Mouse (Mus musculus) B cell, adult 62 days (primary cell): Measurements from ENCODE around the gene Cphx2. TPM values are rescaled to one million over a fixed set of nuclear protein-coding genes. Genes with fewer than 3 reads are reported as not detected.

Experiments used
- total RNA-seq: library from RNA; stranded (reverse); gene quantifications from 4 replicates; pipeline ENCODE4 v1.2.4, GENCODE M21; 2023

The Cphx2 gene
- total RNA-seq, result not detected in 4 replicates

DNA sequence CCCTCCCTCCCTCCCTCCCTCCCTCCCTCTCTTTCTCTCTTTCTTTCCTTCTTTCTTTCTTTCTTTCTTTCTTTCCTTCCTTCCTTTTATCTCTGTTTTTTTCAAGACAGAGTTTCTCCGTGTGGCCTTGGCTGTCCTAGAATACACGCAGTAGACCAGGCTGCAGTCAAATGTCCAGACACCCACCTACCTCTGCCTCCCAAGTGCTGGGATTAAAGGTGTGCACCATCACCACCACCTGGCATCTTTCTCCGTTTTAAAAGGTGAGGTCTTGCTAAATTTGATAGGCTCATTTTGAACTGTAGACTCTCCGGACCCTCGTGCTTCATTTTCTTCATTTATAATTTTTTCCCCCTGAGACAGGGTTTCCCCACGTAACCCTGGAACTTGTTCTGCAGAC, at the start of gene Cphx2:
Gene Cphx2 (plus strand): TSS at position 301 of the 400 bp plus-strand sequence.

GRCm38 (mm10) chr14:26042611-26043010, 38.7 kb upstream of the Cphx2 start, which contains the start of gene Gm9780:
Gene Gm9780 (minus strand): TSS chr14:26042711.

DNA sequence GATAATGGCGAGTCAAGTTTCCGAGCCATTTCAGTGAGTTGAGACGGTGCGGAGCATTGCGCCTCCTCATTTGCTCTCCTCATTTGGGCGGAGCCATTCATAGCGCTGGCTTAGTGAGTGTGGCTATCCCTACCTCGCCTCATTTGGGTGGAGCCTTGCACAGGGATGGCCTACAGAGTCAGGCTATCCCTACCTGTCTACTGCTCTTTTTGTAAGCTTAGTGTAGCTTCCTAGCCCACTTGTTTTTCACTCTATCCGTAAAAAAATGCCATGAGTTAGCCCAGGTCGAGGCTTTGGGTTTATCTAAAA, 14.0 kb upstream of the Cphx2 start, which contains the start of gene Tmem254c:
Gene Tmem254c (minus strand): TSS at position 31 of the 309 bp plus-strand sequence.

GRCm38 (mm10) chr14:26081997-26082396, 681 bp downstream of the Cphx2 start, which contains the start of gene Cphx3:
Gene Cphx3 (plus strand): TSS chr14:26082297.

GRCm38 (mm10) chr14:26118150-26118549, 36.8 kb downstream of the Cphx2 start, which contains the start of gene Duxbl2:
Gene Duxbl2 (plus strand): TSS chr14:26118349.

Other genes starting within 250 kb of the Cphx2 start
- gene Anxa11, start 239.4 kb upstream of the Cphx2 start, total RNA-seq, result 83.6 to 91.1 TPM (median 88.3 TPM) in 4 replicates
- gene Plac9a, start 178.4 kb upstream of the Cphx2 start, total RNA-seq, result not detected in 4 replicates
- gene Tmem254a, start 153.8 kb upstream of the Cphx2 start, total RNA-seq, result 4.9 to 7.0 TPM (median 6.6 TPM) in 4 replicates
- not detected in 4 replicates for gene Cphx1, start 143.2 kb upstream of the Cphx2 start, total RNA-seq
- gene Duxbl1, start 102.9 kb upstream of the Cphx2 start, total RNA-seq, result not detected in 4 replicates
- not detected in 4 replicates for gene Gm9780, start 38.8 kb upstream of the Cphx2 start, total RNA-seq
- 12.3 to 19.9 TPM (median 17.0 TPM) in 4 replicates for gene Tmem254c, start 14.2 kb upstream of the Cphx2 start, total RNA-seq
- gene Cphx3, start 781 bp downstream of the Cphx2 start, total RNA-seq, result not detected in 4 replicates
- gene Duxbl2, start 36.8 kb downstream of the Cphx2 start, total RNA-seq, result not detected in 4 replicates
- not detected in 4 replicates for gene Plac9b, start 101.0 kb downstream of the Cphx2 start, total RNA-seq
- 3.6 to 8.0 TPM (median 6.2 TPM) in 4 replicates for gene Tmem254b, start 125.5 kb downstream of the Cphx2 start, total RNA-seq
- not detected in 4 replicates for gene Duxbl3, start 176.4 kb downstream of the Cphx2 start, total RNA-seq